Mouse (Mus musculus) G1E (cell line): ENCODE results near the gene Ogfod2.

Source experiments
- CTCF ChIP-seq: IDR thresholded peaks from 2 replicates; pipeline ENCODE4 v1.5.1; 2012; ENCODE audit warnings: low read depth, low read length, inconsistent platforms, mixed read lengths
- GATA1 ChIP-seq: IDR thresholded peaks from 2 replicates; pipeline ENCODE4 v1.6.1; 2012; ENCODE audit warnings: borderline replicate concordance, low read length, inconsistent platforms, mixed read lengths
- POLR2AphosphoS5 ChIP-seq: IDR thresholded peaks from 2 replicates; pipeline ENCODE4 v1.6.1; 2012; ENCODE audit warnings: low read depth, low read length, inconsistent platforms; ENCODE audit not compliant: insufficient replicate concordance
- TAL1 ChIP-seq: conservative IDR thresholded peaks from 2 replicates; pipeline ENCODE4 v1.6.1; 2012; ENCODE audit warnings: low read depth, low read length, inconsistent platforms, mixed read lengths

DNA sequence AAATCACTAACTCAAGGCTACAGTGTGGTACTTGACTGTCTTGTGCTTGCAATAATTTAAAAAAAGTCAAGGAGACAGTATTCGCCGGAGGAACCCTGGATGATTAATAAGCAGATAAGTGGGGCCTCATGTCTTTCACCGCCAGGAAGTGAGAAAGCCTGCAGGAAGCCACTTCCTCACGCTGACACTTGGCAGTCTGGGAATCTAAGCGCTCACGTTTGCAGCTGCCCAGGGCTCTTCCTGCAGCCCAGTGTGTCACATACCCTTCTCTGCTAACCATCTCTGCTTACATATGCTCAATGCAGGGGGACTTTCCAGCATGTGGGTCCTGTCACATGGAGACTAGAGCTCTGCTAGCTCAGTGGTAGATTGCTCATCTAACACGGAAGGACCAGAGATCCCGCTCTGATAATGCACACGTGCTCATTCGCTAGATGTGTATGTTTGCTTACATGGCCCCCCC lies 37.2 kb upstream of the Ogfod2 start:
- TF ChIP-seq GATA1, result no peak
- no peak for TF ChIP-seq CTCF
- TF ChIP-seq TAL1, result no peak
- no peak for TF ChIP-seq POLR2AphosphoS5
